Mouse (Mus musculus) 3T3-L1 (cell line): ENCODE measurements around the gene Trabd2b.
A peak's percentile ranks its signal among the peaks of the same experiment; 100 is the strongest.

ENCODE experiments used
- DNase-seq: peaks from one replicate; pipeline ENCODE4 v3.0.0-alpha.2; 2015; ENCODE audit warnings: low read depth, low spot score

Gene Trabd2b

DNA sequence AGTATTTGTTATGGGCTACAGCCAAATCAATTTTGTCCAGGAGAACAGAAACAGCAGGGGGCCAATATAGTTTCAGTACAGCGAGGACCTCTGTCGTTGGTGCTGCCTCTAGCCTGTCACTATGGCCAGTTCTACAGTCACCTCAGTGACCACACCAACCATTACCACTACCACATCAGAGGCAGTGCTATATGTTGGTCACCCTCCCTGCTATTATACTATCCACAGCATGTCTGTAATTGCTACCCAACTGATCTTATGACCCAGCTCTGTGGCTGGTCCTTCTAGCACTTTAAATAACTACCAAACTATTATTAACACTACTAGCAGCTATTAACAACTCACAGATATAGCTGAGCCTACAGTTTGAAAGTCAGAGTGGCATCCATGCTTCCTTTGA, 87.5 kb downstream of the Trabd2b start:
- DNase-seq, result no peak

DNA sequence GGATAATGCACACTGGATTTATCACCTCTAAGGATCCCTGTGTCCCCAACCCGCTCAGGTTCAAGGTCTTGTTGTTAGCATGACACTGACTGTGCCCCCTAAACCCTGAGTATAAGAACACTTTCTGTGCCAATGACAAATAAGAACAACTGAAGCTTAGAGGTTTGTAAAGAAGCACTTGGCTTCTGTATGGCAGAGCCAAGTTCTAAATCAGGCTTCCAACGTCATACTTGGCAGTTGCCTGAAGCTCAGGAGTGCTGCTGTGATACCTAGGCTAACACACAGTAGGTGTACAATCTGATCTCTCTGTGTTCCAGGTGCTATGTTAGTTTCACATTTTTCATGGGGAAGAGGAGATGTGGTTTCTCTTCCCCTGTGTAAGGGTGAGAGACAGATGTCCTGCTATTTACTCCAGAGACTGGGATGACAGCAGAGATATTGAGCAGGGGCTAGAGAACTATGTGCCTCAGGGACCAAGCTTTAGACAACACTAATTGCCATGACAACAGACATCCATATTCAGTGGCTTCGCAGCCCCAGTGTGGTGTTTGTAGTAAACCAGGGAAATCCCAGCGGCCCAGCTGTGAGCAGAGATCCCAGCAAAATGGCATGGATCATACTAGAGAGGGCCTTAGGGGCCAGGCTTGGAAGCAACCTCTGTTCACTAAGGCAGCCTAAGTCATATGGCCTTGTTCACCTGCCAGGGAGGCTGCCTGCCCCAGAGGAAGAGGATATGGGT, 89.3 kb downstream of the Trabd2b start:
- DNase-seq, result no peak

DNA sequence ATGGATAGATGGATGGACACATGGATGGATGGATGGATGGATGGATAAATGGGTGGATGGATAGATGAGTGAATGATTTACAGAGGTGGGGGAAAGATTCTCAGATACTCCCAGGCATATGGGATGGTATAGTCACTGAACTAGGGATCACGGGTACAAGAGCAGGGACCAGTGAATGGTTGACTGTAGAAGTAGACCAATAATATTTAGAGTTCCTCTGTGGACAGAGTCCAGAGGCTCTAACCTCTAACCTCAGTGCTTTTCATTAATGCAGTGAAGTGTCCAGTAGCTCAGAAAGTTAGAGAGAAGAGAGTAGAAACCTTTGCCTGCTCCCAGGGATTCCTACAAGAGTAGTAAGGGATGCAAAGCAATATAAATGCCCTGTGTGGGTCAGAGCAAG, 93.1 kb downstream of the Trabd2b start:
- no peak for DNase-seq

DNA sequence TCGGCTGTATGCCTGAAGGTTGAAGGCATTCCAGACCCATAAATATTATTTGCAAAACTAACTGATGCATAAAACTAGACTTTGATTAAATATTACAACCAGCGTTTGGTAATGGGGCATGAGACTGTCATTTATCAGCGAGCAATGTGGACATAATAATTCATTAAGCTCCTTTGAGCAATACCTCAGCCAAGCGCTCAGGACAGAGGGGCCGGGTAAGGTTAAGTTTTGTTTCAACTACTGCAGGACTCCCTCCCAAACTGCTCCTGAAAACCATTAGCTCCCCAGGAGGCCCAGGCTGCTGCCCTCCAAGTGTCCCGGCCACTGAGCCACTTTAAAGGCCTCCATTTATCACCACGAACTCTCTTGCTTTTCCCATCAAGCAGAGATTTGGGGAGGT, 93.8 kb downstream of the Trabd2b start:
- no peak for DNase-seq

DNA sequence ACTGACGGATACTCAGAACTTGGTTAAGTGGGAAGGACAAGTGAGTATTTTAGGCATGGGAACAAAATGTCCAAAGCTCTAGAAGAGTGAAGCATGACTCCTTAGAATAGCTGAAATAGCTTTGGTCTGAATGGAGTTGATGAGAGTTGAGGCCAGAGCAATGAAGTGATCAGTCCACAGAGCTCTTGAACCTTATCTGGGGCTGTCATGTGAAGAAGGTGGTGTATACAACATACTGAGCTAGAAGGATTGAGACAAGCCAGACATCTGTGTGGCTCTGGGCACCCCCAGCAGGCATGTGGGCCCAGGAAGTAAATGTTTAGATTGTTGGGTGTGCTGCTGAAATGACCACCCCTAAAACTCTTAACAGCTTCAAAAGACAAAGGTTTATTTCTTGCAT, 94.5 kb downstream of the Trabd2b start:
- no peak for DNase-seq

DNA sequence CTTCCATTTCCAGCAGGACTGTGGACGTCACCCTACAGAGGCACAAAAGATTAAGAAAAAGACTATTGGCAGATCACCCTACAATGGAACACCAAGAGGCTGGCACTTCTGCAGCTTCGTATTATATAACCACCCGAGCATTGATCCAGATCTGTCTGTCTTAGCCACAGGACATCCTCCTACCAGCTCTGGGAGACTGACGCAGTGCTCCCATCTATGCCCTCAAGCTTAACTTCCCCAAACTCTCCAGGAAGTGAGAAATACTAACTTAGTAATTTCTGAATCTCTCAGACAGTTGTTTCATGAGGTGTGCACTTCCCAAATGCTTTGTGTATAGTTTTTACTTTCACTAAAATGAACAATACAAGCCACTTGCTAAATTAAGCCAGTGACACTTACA, 95.1 kb downstream of the Trabd2b start:
- DNase-seq, result no peak

DNA sequence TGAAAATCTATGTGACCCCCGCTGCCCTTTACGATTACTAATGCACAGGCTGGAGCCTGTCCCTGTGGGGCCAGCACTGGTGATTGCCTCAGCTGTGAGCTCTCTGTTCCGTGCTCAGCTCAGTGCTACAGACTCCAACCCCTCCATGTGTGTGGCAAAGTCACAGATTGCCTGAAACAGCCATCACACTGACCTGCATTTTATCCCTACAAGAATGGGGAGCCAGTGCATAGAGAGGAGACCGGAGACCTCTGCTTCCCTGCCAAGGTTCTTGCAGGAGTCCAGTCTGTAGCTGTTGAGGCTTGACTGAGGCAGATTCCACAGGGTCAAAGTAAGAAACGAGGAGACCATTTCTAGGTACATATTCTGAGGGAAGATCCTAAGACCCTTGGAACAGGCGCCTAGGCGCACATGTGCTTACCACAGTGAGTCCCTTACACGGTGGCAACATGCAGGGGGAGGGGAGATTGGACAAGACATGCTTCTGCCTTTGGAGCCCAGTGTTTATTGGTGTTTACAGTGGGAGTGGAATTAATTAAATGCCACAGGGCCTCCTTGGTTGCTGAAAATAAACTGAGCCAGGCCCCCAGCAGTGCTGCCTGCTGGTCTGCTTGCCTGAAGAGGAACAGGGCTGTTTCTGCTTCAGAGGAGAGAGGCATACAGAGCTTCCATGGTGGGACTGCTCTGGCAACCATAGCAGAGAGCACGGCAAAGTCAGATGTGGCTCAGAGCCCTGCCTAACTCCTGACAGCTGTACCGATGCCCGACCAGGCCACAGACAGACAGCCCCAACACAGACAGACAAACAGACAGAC, 97.9 kb downstream of the Trabd2b start:
- no peak for DNase-seq

DNA sequence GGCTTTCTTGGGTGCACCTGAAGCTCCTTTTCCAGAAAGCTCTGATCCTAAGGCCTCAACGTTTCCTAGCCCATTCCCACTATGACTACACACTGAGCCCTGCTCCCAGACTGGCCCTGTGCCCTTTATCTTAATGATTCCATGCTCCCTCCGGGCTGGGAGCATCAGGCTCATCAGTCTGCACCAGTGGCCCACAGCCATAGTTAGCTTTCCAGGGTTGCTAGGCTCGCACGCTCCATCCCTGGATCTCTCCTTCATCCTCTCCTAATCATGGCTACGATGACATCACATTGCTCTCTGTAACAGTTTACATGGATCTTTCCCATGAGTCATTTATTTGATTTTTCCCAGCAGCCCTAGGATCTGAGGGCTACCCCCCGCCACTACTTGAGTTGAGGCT, 103.1 kb downstream of the Trabd2b start:
- DNase-seq, result no peak

DNA sequence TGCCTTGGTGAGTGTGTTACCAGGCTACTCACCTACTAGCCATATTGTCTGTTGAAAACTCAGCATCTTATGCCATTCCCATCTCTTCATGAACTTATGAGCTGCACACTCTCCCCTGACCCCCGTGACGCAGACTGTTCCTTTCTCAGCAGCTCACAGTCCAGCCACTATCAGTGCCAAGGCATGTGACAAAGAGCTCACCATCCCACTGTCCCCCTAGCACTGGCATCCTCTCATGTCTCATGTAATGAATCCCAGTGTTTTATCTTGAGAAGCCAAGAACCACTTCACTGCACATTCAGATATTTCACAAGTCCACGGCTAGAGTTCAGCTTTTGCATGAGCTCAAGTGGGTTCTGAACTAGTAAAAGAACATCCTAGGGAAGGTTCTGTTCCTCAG, 105.1 kb downstream of the Trabd2b start:
- DNase-seq, result no peak

DNA sequence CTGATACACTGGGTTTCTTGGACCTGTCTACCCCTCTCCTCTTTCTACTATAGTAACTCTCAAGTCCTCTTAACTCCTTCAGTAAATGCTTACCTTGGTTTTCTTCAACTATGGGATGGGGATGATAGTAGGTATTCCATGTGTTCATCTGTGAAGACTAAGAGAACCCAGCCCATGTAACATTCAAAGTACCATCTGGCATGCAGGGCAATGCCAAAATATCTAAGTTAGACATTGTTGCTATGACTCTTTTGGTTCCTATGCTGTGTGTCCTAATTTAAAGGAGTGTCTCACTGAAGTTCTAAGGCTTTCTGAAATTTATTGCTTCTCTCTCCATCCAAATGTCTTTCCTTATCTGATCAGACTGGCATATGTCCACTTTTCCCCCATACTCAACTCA, 106.6 kb downstream of the Trabd2b start:
- DNase-seq, result no peak

DNA sequence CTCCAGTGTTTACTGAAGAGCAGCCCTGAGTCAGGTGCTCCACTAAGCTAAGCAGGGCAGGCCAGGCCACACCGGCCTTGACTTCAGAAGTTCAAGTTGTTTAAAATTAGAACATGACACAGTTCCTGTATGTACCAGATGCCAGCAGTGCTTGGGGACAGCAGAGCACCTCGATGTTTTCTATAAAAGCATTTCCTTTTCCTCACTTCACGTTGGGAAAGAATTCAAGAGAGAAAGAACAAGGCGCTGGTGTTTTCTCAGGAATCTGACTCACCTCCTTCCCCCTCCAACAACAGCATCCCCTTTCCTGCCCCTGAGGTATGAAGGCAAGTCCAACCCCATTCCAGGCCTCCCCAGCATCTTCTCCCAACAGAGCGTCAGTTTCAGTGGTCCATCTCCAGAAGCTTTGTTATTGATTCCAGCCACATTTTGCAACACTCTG, 108.8 kb downstream of the Trabd2b start:
- DNase-seq, result peak; percentile 28

DNA sequence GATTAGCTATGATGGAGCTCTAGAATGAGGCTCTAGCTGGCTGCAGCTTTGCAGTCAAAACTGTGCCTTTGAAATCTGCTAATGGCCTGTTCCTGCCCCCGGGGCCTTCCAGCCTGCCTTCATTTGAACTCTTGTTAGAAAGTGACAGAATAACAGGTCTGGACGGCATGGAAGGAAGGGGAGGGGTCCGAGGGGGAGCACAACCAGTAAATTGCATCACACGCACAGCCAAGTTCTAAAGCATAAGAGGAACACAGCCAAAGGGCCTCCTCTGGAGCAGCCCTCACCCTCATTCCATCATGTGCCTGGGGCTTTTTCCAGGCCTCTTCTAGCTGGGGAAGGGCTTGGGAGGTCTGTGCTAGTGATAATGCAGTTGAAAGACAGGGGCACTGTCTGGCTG, 110.1 kb downstream of the Trabd2b start:
- DNase-seq, result no peak

DNA sequence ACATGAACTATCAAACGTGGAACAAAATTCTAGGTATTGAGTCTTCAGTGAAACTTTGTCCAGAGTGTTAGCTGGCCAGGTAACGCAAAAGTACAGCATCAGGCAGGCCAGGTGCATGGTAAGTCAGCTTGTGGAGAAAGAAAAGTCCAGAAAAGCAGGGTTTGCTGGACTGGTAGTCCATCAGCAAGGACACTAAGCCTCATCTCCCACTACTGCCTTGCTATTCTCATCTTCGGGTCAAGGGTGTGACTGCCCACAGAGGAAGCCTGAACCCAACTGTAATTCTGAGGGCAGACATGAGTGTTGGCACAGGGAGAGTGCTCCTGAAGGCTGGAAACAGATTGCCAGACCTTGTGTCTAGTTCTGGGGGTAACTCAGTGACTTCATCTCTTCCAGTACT, 111.5 kb downstream of the Trabd2b start:
- no peak for DNase-seq

DNA sequence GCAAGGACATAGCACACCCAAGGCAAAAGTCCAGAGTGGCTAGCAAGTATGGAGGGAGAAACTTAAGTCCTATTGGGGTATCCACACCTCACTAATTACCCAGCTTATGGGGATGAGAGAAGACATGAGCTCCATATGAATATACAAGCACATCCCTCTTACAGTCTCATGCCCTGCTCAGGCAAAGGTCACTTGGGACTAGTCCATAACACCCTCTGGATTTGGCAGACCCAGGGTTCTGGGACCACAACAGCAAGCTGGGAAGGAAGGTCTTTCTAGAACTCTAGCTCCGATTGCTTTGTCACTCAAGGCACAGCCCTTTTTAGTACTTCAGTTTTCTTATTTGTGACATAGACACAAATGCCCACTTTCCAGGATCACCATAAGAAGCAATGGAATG, 112.0 kb downstream of the Trabd2b start:
- no peak for DNase-seq

DNA sequence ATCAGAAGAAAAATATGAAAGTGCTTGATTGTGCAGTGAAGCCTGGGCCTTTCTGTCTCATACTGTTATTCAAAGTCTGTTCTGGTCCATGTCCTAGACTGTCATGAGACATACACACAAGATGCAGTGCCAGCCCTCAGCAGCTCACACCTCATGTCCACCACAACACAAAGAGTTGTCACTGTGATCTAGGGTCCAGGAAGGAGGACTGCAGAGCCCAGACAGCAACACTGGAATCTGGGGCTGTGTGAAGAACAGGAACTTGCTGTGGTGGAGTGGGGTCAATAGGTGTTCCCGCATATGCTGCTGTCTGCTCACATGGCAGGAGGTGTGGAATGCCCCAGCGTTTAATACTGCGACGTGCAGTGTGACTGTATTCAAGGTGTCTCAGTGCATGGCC, 112.8 kb downstream of the Trabd2b start:
- no peak for DNase-seq

DNA sequence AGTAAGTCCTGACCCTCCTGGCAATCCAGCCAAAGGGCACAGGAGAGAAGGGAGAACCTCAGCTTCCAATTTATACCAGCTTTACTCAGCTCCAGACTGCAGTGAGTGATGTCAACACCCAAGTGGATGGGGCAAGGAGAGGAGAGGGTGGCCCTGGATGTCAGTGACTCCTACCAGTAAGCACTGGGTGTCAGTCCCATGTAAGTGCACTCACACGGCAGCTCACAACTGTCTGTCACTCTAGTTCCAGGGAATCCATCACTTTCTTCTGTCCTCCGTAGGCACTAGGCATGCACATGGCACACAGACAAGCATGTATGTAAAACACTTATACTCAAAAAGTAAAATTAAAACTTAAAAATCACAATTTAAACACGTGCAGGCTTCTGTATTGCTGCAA, 113.4 kb downstream of the Trabd2b start:
- no peak for DNase-seq

DNA sequence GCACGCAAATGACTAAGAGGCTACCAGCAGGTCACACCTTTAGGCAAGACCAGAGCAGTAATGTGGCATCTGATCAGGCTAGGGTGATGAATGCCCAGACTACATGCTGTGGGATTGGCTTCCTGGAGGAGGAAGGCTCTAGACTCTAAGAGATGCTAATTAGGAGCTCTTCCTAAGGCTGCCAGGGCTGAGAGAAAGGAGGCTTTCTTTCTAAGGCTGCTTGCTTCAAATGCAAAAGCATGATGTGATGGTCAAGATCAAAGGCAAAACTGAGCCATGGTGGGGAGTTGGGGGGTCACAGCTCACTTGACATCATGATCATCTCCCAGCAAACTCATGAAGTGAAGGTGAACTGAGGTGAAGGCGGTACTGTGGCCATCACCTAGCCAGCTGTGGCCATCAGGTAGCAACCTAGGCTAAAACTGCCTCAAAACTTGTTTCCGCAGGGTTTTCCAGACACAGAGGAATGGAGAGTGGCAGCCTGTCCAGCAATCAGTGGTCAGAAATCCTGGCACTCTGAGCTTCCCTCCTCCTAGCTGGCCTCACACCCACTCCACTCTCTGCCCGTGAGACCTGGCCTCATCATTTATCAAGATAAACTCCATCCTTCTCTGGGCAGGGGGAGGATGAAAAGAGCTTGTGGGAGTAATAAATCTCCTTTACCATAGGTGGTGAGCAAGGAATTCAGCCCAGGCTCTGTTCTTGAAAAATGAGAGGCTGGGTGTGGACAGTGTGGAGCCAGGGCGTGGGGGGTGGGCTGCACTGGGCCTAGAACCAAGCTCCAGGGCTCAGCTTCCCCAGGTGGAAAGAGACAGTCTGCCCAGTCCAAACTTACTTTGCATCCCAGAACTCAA, 117.0 kb downstream of the Trabd2b start:
- DNase-seq, result no peak

DNA sequence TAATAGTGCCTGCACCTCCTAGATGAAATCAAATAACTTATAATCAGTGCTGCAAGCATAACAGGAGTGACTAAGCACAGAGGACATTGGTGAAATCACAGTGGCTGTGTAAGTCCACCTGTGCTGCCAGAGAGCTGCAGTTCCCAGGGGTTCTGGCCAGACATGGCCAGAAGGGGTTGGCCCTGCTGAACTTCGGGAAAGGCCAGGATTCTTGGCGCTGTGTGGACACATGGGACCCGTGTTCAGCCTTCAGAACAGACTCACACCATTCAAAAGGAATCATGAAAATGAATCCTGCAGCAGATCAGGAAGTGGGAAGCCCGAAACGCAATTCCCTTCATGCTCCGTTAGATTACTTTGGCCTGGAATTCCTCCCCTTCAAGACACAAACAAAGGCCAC, 125.1 kb downstream of the Trabd2b start:
- no peak for DNase-seq

DNA sequence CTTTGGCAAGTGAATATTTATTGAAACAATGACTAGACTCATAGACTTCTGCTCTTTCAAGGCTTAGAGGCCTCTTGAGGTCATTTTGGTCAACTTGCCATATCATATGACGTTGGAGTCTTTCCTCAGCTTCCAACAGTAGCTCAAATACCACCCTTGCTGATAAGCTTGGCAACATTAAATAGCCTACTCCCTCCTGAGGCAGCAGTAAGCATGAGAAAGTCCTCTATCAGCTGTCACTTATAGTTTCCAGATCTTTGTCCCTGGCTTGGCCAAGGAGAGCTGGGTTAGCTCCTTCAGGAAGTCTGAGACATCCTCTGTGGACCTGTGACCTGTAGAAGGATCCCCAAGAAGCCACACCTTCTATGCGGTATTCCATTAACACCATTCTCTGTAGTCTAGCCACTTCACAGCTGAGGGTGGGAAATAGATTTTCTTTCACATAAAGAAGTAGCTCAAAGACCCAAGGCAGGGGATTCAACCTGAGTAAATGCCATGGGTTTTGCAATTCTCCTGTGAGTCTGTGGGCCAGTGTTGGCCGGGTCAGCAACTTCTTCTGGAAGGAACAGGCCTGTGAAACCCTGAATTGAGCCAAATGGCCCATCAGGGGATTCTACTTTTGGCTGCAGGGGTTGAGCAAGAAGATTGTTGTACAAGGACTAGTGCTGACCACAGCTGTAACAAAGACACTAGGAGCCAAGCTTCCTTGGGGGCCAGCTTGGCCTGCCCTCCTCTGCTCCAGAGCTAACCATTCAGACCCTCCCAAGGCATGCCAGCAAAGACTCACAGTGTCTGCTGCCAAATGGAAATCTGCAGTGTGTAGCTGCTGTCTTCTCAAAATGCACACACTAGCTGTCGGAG, 127.6 kb downstream of the Trabd2b start:
- no peak for DNase-seq

DNA sequence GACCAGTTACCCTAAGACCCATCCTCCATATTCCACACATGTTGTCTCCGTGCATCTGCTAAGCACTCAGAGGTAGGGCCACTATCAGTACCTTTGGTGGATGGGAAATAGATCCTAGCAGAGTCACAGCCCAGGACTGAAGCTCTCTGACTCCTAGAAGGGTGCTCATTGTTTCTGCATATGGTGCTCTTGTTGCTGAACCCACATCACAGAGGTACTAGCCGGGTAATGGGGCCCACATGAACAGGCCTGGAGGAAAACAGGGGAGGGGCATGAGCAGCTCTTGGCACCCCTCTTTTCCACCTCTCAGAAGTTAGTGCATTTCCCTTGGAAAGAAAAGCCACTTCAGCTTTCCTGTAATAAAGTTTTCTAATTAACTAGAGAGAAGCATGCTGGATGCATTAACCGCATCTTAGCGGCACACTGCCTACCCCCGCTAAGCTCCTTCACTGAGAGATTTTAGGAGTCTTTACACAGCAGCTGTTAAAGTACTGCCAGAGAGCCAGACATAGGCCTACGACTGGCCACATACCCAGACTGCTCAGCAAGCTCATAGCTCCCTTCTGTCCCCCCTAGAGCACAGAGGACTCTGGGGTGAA, 131.0 kb downstream of the Trabd2b start:
- no peak for DNase-seq

DNA sequence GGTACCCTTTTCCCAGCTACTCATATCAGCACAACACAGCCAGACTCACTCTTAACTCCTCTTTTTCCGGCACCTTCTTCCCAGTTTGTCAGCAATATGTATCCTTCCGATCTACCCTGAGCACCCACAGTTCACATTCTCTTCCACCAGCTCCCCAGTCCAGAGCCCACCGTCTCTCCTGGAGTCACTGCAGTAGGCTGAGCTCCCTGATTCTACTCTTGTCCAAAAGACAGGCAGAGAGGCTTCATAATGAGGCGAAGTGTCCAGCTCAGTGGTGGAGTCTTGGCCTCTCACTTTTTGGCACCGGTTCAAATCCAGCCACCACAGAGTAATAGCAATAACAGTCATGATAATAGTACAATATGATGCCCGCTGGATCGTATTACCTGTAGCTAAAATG, 133.5 kb downstream of the Trabd2b start:
- DNase-seq, result no peak
